Mouse (Mus musculus): ENCODE data around the gene Gm960. TPM values are rescaled to one million over a fixed set of nuclear protein-coding genes. Genes with fewer than 3 reads are reported as not detected.

The Gm960 gene
- polyA plus RNA-seq, 1 experiment, result 5.4 TPM

DNA sequence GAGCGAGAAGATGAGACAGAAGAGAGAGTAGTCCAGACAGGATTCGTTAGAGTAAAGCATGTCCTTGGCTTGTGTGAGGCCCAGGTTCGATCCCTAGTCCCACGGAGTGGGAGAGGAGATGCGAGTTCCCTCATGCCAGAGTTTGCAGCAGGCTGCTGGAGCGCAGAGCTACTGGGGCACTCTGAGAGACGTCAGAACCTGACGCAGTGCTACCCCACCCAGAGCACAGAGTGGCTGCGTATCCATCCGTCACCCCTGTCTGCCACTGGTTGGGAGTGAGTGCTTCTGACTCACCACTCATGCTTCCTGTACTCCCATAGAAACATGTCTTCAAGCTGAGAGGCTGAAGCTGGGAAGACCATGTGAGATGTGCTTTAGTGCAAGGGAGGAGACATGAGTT lies 43.0 kb upstream of the Gm960 start:
- 81% methylated on average over 10 of the region's 10 CpGs for WGBS
- DNase-seq, result no peak
- TF ChIP-seq POLR2A (IDR thresholded peaks at IDR 0.05; ENCODE audit: borderline replicate concordance, insufficient read depth, low read length) (no peak), CTCF (IDR thresholded peaks at IDR 0.05; ENCODE audit: borderline replicate concordance, insufficient read depth, low read depth, low read length) (no peak)
- Histone ChIP-seq H3K4me1 (ENCODE audit: control insufficient read depth, insufficient read depth, low read length) (peaks cover 13% of the 10 kb centered on the region), H3K27ac (ENCODE audit: insufficient read depth, low read length) (no peak overlapping the region), H3K27me3 (ENCODE audit: control insufficient read depth, insufficient read depth, low read length) (no peaks in the 10 kb centered on the region), H3K4me3 (replicated peaks; ENCODE audit: insufficient read depth, low read depth, low read length) (no peak overlapping the region)

DNA sequence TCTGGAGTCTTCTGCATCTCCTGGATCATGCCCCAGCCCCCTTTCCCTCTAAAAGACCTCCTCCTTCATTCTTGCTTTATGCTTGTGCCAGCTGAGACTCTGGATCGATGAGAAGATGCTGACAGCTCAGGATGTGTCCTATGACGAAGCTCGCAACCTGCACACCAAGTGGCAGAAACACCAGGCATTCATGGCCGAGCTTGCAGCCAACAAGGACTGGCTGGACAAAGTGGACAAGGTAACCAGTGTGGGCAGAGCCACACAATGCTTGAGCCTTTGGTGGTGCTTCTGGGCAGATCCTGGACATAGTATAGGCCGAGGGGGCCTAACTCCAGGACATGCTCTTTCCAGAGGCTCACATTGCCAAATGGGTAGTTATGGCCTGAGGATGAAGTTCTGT lies 41.3 kb upstream of the Gm960 start:
- Histone ChIP-seq H3K27me3 (ENCODE audit: control insufficient read depth, insufficient read depth, low read length) (no peaks in the 10 kb centered on the region), H3K27ac (ENCODE audit: insufficient read depth, low read length) (no peak overlapping the region), H3K4me1 (ENCODE audit: control insufficient read depth, insufficient read depth, low read length) (no peaks in the 10 kb centered on the region; the same call in 1 of the 2 replicates), H3K4me3 (replicated peaks; ENCODE audit: insufficient read depth, low read depth, low read length) (no peak overlapping the region)
- no peak for DNase-seq
- no peak for TF ChIP-seq POLR2A (IDR thresholded peaks at IDR 0.05; ENCODE audit: borderline replicate concordance, insufficient read depth, low read length)
- TF ChIP-seq CTCF (IDR thresholded peaks at IDR 0.05; ENCODE audit: borderline replicate concordance, insufficient read depth, low read depth, low read length), result no peak
- 89% methylated on average over 5 of the region's 5 CpGs for WGBS

DNA sequence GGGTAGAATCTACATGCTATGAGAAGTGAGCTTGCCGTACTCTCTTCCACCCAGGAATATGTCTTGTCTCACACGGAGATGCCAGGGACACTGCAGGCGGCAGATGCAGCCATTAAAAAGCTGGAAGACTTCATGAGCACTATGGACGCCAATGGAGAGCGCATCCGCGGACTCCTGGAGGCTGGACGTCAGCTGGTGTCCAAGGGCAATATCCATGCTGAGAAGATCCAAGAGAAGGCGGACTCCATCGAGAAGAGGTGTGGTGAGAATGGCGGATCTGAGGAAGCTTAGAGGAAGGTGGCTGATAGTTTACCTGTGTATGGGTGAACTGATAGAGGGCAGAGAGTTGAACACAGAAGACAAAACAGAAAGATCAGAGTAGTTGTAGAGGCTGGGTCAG lies 40.6 kb upstream of the Gm960 start:
- TF ChIP-seq CTCF (IDR thresholded peaks at IDR 0.05; ENCODE audit: borderline replicate concordance, insufficient read depth, low read depth, low read length) (no peak), POLR2A (IDR thresholded peaks at IDR 0.05; ENCODE audit: borderline replicate concordance, insufficient read depth, low read length) (no peak)
- 57% methylated on average over 11 of the region's 11 CpGs for WGBS
- H3K4me3 ChIP-seq (replicated peaks; ENCODE audit: insufficient read depth, low read depth, low read length), result no peak overlapping the region
- no peak overlapping the region for H3K27ac ChIP-seq (ENCODE audit: insufficient read depth, low read length)
- no peak for DNase-seq
- H3K4me1 ChIP-seq (ENCODE audit: control insufficient read depth, insufficient read depth, low read length), result no peaks in the 10 kb centered on the region; the same call in 1 of the 2 replicates
- no peaks in the 10 kb centered on the region for H3K27me3 ChIP-seq (ENCODE audit: control insufficient read depth, insufficient read depth, low read length)

DNA sequence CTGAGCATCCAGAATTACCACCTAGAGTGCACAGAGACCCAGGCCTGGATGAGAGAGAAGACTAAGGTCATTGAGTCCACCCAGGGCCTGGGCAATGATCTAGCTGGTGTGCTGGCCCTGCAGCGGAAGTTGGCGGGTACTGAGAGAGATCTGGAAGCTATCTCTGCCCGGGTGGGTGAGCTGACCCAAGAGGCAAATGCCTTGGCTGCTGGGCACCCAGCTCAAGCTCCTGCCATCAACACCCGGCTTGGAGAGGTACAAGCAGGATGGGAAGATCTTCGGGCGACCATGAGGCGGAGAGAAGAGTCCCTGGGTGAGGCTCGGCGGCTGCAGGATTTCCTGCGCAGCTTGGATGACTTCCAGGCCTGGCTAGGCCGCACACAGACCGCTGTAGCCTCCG lies 39.4 kb upstream of the Gm960 start:
- no peak for TF ChIP-seq CTCF (IDR thresholded peaks at IDR 0.05; ENCODE audit: borderline replicate concordance, insufficient read depth, low read depth, low read length)
- no peak for TF ChIP-seq POLR2A (IDR thresholded peaks at IDR 0.05; ENCODE audit: borderline replicate concordance, insufficient read depth, low read length)
- WGBS, result 56% methylated on average over 13 of the region's 13 CpGs
- H3K4me3 ChIP-seq (replicated peaks; ENCODE audit: insufficient read depth, low read depth, low read length), result no peak overlapping the region
- DNase-seq, result no peak
- H3K4me1 ChIP-seq (ENCODE audit: control insufficient read depth, insufficient read depth, low read length), result peaks cover 6% of the 10 kb centered on the region; the same call in 1 of the 2 replicates
- no peaks in the 10 kb centered on the region for H3K27me3 ChIP-seq (ENCODE audit: control insufficient read depth, insufficient read depth, low read length)
- no peak overlapping the region; the same call in 1 of the 2 replicates for H3K27ac ChIP-seq (ENCODE audit: insufficient read depth, low read length)

DNA sequence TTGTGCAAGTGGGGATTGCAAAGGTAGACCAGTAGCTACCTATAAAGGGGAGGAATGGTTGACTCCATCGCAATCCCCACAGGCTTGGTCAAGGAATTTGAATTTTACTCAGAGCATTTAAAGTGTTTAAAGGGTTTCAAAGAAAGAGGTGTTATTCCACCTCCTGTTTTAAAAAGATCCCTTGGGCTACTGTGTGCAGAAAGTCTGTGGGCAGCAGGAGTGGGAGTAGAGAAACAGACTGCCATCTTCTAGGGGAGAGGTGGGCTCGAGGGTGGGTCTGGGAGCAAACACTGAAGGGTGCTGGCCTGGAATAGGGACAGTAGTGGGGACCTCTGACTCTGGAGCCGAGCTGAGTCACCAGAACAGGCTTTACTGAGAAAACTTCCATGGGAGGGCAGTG lies 34.6 kb upstream of the Gm960 start:
- WGBS, result 86% methylated on average over 3 of the region's 3 CpGs
- Histone ChIP-seq H3K4me3 (replicated peaks; ENCODE audit: insufficient read depth, low read depth, low read length) (no peak overlapping the region), H3K27ac (ENCODE audit: insufficient read depth, low read length) (no peak overlapping the region), H3K4me1 (ENCODE audit: control insufficient read depth, insufficient read depth, low read length) (peaks cover 6% of the 10 kb centered on the region; the same call in 1 of the 2 replicates), H3K27me3 (ENCODE audit: control insufficient read depth, insufficient read depth, low read length) (no peaks in the 10 kb centered on the region)
- DNase-seq, result no peak
- TF ChIP-seq CTCF (IDR thresholded peaks at IDR 0.05; ENCODE audit: borderline replicate concordance, insufficient read depth, low read depth, low read length) (no peak), POLR2A (IDR thresholded peaks at IDR 0.05; ENCODE audit: borderline replicate concordance, insufficient read depth, low read length) (no peak)

DNA sequence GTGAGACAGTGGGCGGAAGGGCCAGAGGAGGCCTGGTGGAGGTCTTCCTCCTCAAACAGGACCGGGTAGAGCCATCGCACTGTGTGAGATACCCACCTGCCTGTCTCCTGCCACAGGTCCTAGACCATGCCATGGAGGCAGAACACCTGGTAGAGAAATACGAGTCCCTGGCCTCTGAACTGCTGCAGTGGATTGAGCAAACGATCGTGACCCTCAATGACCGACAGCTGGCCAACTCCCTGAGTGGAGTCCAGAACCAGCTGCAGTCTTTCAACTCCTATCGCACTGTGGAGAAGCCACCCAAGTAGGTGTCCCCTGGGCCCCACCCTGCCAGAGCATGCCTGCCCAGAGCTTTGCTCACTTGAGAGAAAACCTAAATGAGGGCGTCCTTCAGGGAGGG lies 30.7 kb upstream of the Gm960 start:
- 78% methylated on average over 9 of the region's 9 CpGs for WGBS
- Histone ChIP-seq H3K27me3 (ENCODE audit: control insufficient read depth, insufficient read depth, low read length) (no peaks in the 10 kb centered on the region), H3K4me3 (replicated peaks; ENCODE audit: insufficient read depth, low read depth, low read length) (no peak overlapping the region), H3K27ac (ENCODE audit: insufficient read depth, low read length) (no peak overlapping the region), H3K4me1 (ENCODE audit: control insufficient read depth, insufficient read depth, low read length) (peaks cover 6% of the 10 kb centered on the region; the same call in 1 of the 2 replicates)
- TF ChIP-seq POLR2A (IDR thresholded peaks at IDR 0.05; ENCODE audit: borderline replicate concordance, insufficient read depth, low read length), result no peak
- TF ChIP-seq CTCF (IDR thresholded peaks at IDR 0.05; ENCODE audit: borderline replicate concordance, insufficient read depth, low read depth, low read length), result no peak
- no peak for DNase-seq

DNA sequence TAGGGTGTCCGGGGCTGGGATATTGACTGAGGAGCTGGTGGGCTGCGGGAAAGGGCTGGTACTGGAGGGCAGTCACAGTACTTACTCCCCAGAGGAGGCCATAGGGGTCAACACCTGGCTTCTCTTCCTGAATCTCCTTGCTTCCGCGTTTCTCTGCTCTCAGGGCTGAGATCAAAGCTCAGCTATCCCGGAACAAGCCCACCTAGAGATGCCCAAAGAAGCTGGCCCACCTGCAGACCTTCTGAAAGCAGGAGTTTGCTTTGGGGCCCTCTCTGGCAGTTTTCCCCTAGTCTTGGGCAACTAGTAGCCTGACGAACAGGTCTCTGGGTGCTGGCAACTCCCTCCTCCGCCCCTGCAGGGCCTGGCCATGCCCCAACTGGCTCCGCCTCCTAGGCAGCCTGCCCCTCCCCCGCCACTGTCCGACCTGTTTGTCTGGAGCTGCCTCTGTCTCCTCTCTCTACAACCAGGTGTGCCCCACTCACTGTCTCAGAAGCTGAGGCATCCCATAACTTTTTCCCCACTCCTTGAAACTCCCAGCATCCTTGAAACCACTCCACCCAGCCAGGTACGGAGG lies 22.3 kb upstream of the Gm960 start:
- Histone ChIP-seq H3K27ac (ENCODE audit: insufficient read depth, low read length) (no peak overlapping the region), H3K4me3 (replicated peaks; ENCODE audit: insufficient read depth, low read depth, low read length) (no peak overlapping the region), H3K4me1 (ENCODE audit: control insufficient read depth, insufficient read depth, low read length) (peaks cover 28% of the 10 kb centered on the region), H3K27me3 (ENCODE audit: control insufficient read depth, insufficient read depth, low read length) (no peaks in the 10 kb centered on the region)
- DNase-seq, result peak in 1 of 2 experiments; percentile 49
- TF ChIP-seq POLR2A (IDR thresholded peaks at IDR 0.05; ENCODE audit: borderline replicate concordance, insufficient read depth, low read length) (no peak), CTCF (IDR thresholded peaks at IDR 0.05; ENCODE audit: borderline replicate concordance, insufficient read depth, low read depth, low read length) (no peak)
- WGBS, result 34% methylated on average over 11 of the region's 11 CpGs

DNA sequence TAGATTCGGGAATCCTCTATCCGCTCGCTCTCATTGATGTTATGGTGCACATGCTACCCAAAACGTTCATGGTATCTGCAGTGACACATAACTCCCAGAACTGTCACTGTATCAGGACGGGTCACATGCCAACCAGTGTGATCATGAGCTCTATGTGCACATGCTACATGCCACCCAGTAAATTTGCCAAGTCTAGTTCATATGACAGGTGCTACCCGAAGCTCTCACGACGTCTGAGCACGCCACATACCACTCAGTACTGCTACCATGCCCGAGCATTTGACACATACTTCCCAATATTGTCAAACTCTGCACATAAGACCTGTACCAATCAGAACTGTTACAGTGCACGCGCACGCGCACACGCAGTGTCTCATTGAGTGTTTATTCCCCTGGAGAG lies 21.6 kb upstream of the Gm960 start:
- H3K27ac ChIP-seq (ENCODE audit: insufficient read depth, low read length), result no peak overlapping the region
- no peak for DNase-seq
- no peak for TF ChIP-seq POLR2A (IDR thresholded peaks at IDR 0.05; ENCODE audit: borderline replicate concordance, insufficient read depth, low read length)
- TF ChIP-seq CTCF (IDR thresholded peaks at IDR 0.05; ENCODE audit: borderline replicate concordance, insufficient read depth, low read depth, low read length), result no peak
- 83% methylated on average over 15 of the region's 15 CpGs for WGBS
- peaks cover 28% of the 10 kb centered on the region for H3K4me1 ChIP-seq (ENCODE audit: control insufficient read depth, insufficient read depth, low read length)
- H3K4me3 ChIP-seq (replicated peaks; ENCODE audit: insufficient read depth, low read depth, low read length), result no peak overlapping the region
- no peaks in the 10 kb centered on the region for H3K27me3 ChIP-seq (ENCODE audit: control insufficient read depth, insufficient read depth, low read length)

All from cerebellum, adult 2 months (tissue).